Mouse (Mus musculus) forebrain, embryonic 14.5 days (tissue): ENCODE measurements around the gene Crebrf. TPM values are rescaled to one million over a fixed set of nuclear protein-coding genes. Genes with fewer than 3 reads are reported as not detected.
A peak's percentile ranks its signal among the peaks of the same experiment; 100 is the strongest.

Experiments
- ATAC-seq: fragments of 200-750 bp; cut with Nextera tagmentation; 2 replicates; pipeline ENCODE4 v1.8.0; 2017; ENCODE audit warnings: mild to moderate bottlenecking, moderate library complexity
- DNase-seq: peaks from one replicate; pipeline ENCODE4 v3.0.0-alpha.2; 2015; ENCODE audit warnings: low spot score
- H3K27ac ChIP-seq: fragments of 300-500 bp; sonication (generic); 2 replicates; pipeline ENCODE4 v1.5.1; 2014; ENCODE audit warnings: low read depth, mild to moderate bottlenecking, control low read depth, low read length, moderate library complexity
- H3K27me3 ChIP-seq: fragments of 300-500 bp; sonication (generic); replicated peaks from 2 replicates; pipeline ENCODE4 v1.6.1; 2014; ENCODE audit warnings: low read length, control low read depth, mixed read lengths; ENCODE audit not compliant: control insufficient read depth, insufficient read depth
- H3K36me3 ChIP-seq: fragments of 300-500 bp; sonication (generic); 2 replicates; pipeline ENCODE4 v1.6.1; 2014; ENCODE audit warnings: low read length, control low read depth; ENCODE audit not compliant: control insufficient read depth, insufficient read depth
- H3K4me1 ChIP-seq: fragments of 300-500 bp; sonication (generic); 2 replicates; pipeline ENCODE4 v1.6.1; 2014; ENCODE audit warnings: antibody characterized with exemption, low read length, control low read depth; ENCODE audit not compliant: control insufficient read depth, insufficient read depth
- H3K4me2 ChIP-seq: fragments of 300-500 bp; sonication (generic); 2 replicates; pipeline ENCODE4 v1.6.1; 2014; ENCODE audit warnings: mild to moderate bottlenecking, control low read depth, low read length
- H3K4me3 ChIP-seq: fragments of 300-500 bp; sonication (generic); 2 replicates; pipeline ENCODE4 v1.5.1; 2014; ENCODE audit warnings: low read depth, low read length, control low read depth
- H3K9ac ChIP-seq: fragments of 300-500 bp; sonication (generic); 2 replicates; pipeline ENCODE4 v1.6.1; 2014; ENCODE audit warnings: mild to moderate bottlenecking, low read length, control low read depth, moderate library complexity
- H3K9me3 ChIP-seq: fragments of 300-500 bp; sonication (generic); replicated peaks from 2 replicates; pipeline ENCODE4 v1.6.1; 2016; ENCODE audit warnings: low read length, control low read depth, mixed read lengths; ENCODE audit not compliant: control insufficient read depth
- WGBS: fragments of 180-500 bp; shearing (Covaris S2); extraction: QIAGEN DNeasy Blood & Tissue Kit; methylation state at CpG from one replicate; pipeline ENCODE4 v1.1.7; 2014; 5-methylcytosine and 5-hydroxymethylcytosine counted together
- polyA plus RNA-seq: library from polyadenylated mRNA; unstranded; fragments of >200 nt; fragmentation: Nextera tagmentation; extraction: Ambion mirVana; gene quantifications from 2 replicates; pipeline ENCODE4 v1.2.1, GENCODE M21; 2014

The Crebrf gene
- polyA plus RNA-seq, 1 experiment from 2014 or later = 10.0 TPM

GRCm38 (mm10) chr17:26688795-26689735 lies 26.4 kb upstream of the Crebrf start:
- Histone ChIP-seq H3K4me2 (no peak overlapping the region), H3K36me3 (peaks cover 7% of the 10 kb centered on the region; the same call in 1 of the 2 replicates), H3K9ac (peak overlapping the region; percentile 21; the same call in 1 of the 2 replicates), H3K27me3 (no peaks in the 10 kb centered on the region), H3K4me3 (no peak overlapping the region), H3K27ac (peak overlapping the region; percentile 82), H3K4me1 (peaks cover 26% of the 10 kb centered on the region), H3K9me3 (no peaks in the 10 kb centered on the region)
- peak; percentile 88 for DNase-seq
- 41% methylated on average over 8 of the region's 8 CpGs for WGBS
- ATAC-seq = peak; percentile 70; the same call in 1 of the 2 replicates

DNA sequence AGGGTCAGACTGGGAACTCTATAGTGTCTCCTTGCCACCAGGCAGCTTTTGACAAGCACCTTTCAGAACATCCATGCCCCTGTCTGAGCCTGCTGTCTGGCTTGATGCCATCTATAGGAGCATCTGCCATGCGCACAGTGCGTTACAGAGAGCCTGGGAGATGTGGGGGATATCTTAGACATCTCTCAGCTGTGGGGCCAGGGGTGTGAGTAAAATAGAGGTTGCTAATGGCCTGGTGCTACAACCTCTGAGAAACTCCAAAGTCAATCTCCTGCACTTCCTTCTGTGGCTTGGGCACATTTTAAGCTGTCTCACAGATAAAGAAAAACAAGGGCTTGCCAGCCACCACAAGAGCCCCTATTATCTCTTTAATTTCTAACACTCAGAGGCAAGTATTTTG lies 25.6 kb upstream of the Crebrf start:
- no peaks in the 10 kb centered on the region for H3K27me3 ChIP-seq
- DNase-seq (no peak), ATAC-seq (peak; percentile 25; the same call in 1 of the 2 replicates)
- no peak overlapping the region for H3K4me3 ChIP-seq
- H3K9ac ChIP-seq = peak overlapping the region; percentile 21; the same call in 1 of the 2 replicates
- no peak overlapping the region for H3K4me2 ChIP-seq
- H3K9me3 ChIP-seq = no peaks in the 10 kb centered on the region
- peak overlapping the region; percentile 82 for H3K27ac ChIP-seq
- no peaks in the 10 kb centered on the region for H3K36me3 ChIP-seq
- 59% methylated on average over 2 of the region's 2 CpGs for WGBS
- peaks cover 26% of the 10 kb centered on the region for H3K4me1 ChIP-seq

- DNase-seq (no peak), ATAC-seq (no peak)
- no peaks in the 10 kb centered on the region for H3K9me3 ChIP-seq
- H3K27me3 ChIP-seq = no peaks in the 10 kb centered on the region
- H3K4me1 ChIP-seq = peaks cover 26% of the 10 kb centered on the region
- H3K4me2 ChIP-seq = no peak overlapping the region
- H3K4me3 ChIP-seq = no peak overlapping the region
- H3K36me3 ChIP-seq = no peaks in the 10 kb centered on the region; the same call in 1 of the 2 replicates
- H3K9ac ChIP-seq = peak overlapping the region; percentile 29; the same call in 1 of the 2 replicates
- peak overlapping the region; percentile 82 for H3K27ac ChIP-seq
- WGBS = 81% methylated on average over 5 of the region's 5 CpGs
Measured at GRCm38 (mm10) chr17:26690236-26690635, 25.2 kb upstream of the Crebrf start.

DNA sequence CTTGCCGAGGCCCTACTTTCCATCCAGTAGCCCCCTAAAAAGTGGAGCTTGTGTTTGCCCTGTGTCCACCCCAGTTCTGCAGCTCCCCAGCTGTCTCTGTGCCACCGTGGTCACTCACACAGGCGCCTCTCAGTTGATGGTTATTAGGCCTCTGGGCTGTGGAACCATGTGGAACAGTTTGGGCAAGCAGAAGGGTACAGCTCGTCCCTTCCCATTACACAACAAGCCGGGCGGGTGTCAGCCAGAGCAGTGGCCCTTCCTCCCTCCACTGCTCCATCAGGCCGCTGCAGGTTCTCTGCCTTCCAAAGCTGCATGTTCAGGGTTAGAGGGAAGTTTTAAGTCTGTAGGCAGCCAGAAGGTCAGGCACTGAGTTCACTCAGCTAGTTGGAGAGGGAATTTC lies 24.3 kb upstream of the Crebrf start:
- H3K4me2 ChIP-seq = no peak overlapping the region
- peaks cover 7% of the 10 kb centered on the region; the same call in 1 of the 2 replicates for H3K36me3 ChIP-seq
- DNase-seq (no peak), ATAC-seq (no peak)
- no peak overlapping the region for H3K9ac ChIP-seq
- no peak overlapping the region for H3K27ac ChIP-seq
- peaks cover 26% of the 10 kb centered on the region for H3K4me1 ChIP-seq
- H3K27me3 ChIP-seq = no peaks in the 10 kb centered on the region
- no peak overlapping the region for H3K4me3 ChIP-seq
- H3K9me3 ChIP-seq = no peaks in the 10 kb centered on the region
- WGBS = 87% methylated on average over 7 of the region's 7 CpGs

DNA sequence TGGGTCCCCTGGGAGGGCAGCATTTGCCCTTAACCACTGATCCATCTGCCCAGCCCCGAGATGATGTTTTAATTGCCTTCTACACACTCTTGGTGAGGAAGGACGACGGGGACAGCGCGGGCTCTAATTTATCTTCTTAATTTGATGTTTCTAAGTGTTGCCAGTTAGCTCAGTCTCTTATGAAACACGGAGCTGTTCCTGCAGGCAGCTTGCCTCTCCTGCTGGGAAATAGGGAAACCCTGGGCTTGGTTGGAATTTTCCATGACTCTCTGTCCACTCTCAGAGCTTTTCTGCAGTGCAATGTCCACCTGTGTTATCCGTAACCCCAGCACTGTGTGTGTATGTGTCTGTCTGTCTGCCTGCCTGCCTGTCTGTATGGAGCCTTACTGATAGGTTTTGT lies 22.0 kb upstream of the Crebrf start:
- Histone ChIP-seq H3K9me3 (no peaks in the 10 kb centered on the region), H3K27ac (no peak overlapping the region; the same call in 1 of the 2 replicates), H3K4me1 (peaks cover 21% of the 10 kb centered on the region), H3K9ac (no peak overlapping the region), H3K4me2 (no peak overlapping the region), H3K36me3 (peaks cover 25% of the 10 kb centered on the region), H3K4me3 (no peak overlapping the region), H3K27me3 (no peaks in the 10 kb centered on the region)
- DNase-seq (no peak), ATAC-seq (no peak)
- WGBS = 82% methylated on average over 7 of the region's 7 CpGs

GRCm38 (mm10) chr17:26694171-26694570 lies 21.3 kb upstream of the Crebrf start:
- no peak overlapping the region for H3K9ac ChIP-seq
- H3K4me3 ChIP-seq = no peak overlapping the region
- H3K27me3 ChIP-seq = no peaks in the 10 kb centered on the region
- H3K9me3 ChIP-seq = no peaks in the 10 kb centered on the region
- peaks cover 32% of the 10 kb centered on the region for H3K36me3 ChIP-seq
- ATAC-seq (no peak), DNase-seq (peak; percentile 49)
- peaks cover 15% of the 10 kb centered on the region for H3K4me1 ChIP-seq
- WGBS = 56% methylated on average over 7 of the region's 7 CpGs
- no peak overlapping the region for H3K4me2 ChIP-seq
- H3K27ac ChIP-seq = no peak overlapping the region; the same call in 1 of the 2 replicates

- Histone ChIP-seq H3K4me3 (no peak overlapping the region), H3K9ac (no peak overlapping the region), H3K9me3 (no peaks in the 10 kb centered on the region), H3K27ac (no peak overlapping the region), H3K27me3 (no peaks in the 10 kb centered on the region), H3K4me2 (no peak overlapping the region), H3K36me3 (peaks cover 42% of the 10 kb centered on the region), H3K4me1 (peaks cover 5% of the 10 kb centered on the region; the same call in 1 of the 2 replicates)
- WGBS = 88% methylated on average over 3 of the region's 3 CpGs
- DNase-seq (no peak), ATAC-seq (no peak)
Measured at GRCm38 (mm10) chr17:26695193-26695592, 20.3 kb upstream of the Crebrf start.

GRCm38 (mm10) chr17:26698846-26699245 lies 16.6 kb upstream of the Crebrf start:
- H3K4me3 ChIP-seq = no peak overlapping the region
- 93% methylated on average over 5 of the region's 5 CpGs for WGBS
- DNase-seq (no peak), ATAC-seq (no peak)
- H3K27me3 ChIP-seq = no peaks in the 10 kb centered on the region
- H3K27ac ChIP-seq = no peak overlapping the region
- H3K4me1 ChIP-seq = no peaks in the 10 kb centered on the region
- no peaks in the 10 kb centered on the region for H3K9me3 ChIP-seq
- peaks cover 57% of the 10 kb centered on the region for H3K36me3 ChIP-seq
- H3K4me2 ChIP-seq = no peak overlapping the region
- no peak overlapping the region for H3K9ac ChIP-seq
